Mouse (Mus musculus) olfactory bulb, adult 2 months (tissue): ENCODE results near the gene Snhg11.

Source experiments
- CTCF ChIP-seq: fragments of 200-500 bp; IDR thresholded peaks from 2 replicates; pipeline ENCODE4 v1.5.1; 2012; ENCODE audit warnings: low read depth, mild to moderate bottlenecking, low read length, moderate library complexity; ENCODE audit not compliant: insufficient read depth
- POLR2A ChIP-seq: fragments of 200-500 bp; IDR thresholded peaks from 2 replicates; pipeline ENCODE4 v1.6.1; 2012; ENCODE audit warnings: mild to moderate bottlenecking, low read depth, low read length, moderate library complexity; ENCODE audit not compliant: insufficient read depth

GRCm38 (mm10) chr2:158410022-158411014 is 34.9 kb downstream of the Snhg11 start:
- TF ChIP-seq CTCF (no peak), POLR2A (no peak)
